Mouse (Mus musculus) lung, postnatal 36 days (tissue): ENCODE measurements around the gene Asb16.
"Not testable (repeated sequence)": the region's sequence is repeated elsewhere in the genome, so short reads cannot be mapped to it uniquely, and the experiment has no call there.

Experiments
- DNase-seq: peaks from one replicate; pipeline ENCODE4 v3.0.0; 2022; ENCODE audit warnings: mixed read lengths

The Asb16 gene

GRCm38 (mm10) chr11:102244926-102245449, 23.6 kb upstream of the Asb16 start:
- DNase-seq: peak; percentile 52

- DNase-seq: no peak
Measured at GRCm38 (mm10) chr11:102245581-102246272, 22.8 kb upstream of the Asb16 start.

- peak; percentile 30 for DNase-seq
Measured at GRCm38 (mm10) chr11:102246273-102246635, 22.3 kb upstream of the Asb16 start.

- no peak for DNase-seq
Measured at GRCm38 (mm10) chr11:102246871-102247270, 21.7 kb upstream of the Asb16 start.

GRCm38 (mm10) chr11:102248630-102249230, 19.8 kb upstream of the Asb16 start, which contains the start of gene BC030867:
BC030867 (plus strand) TSS chr11:102248882.
- peak; percentile 97 for DNase-seq

- DNase-seq: no peak
Measured at GRCm38 (mm10) chr11:102249351-102250090, 19.0 kb upstream of the Asb16 start.

GRCm38 (mm10) chr11:102257514-102257913, 11.0 kb upstream of the Asb16 start:
- peak; percentile 34 for DNase-seq

GRCm38 (mm10) chr11:102258095-102258494, 10.4 kb upstream of the Asb16 start:
- DNase-seq: no peak

- no peak for DNase-seq
Measured at GRCm38 (mm10) chr11:102258521-102258920, 10.0 kb upstream of the Asb16 start.

- DNase-seq: no peak
Measured at GRCm38 (mm10) chr11:102263211-102263610, 5.3 kb upstream of the Asb16 start.

- no peak for DNase-seq
Measured at GRCm38 (mm10) chr11:102265816-102266215, 2.7 kb upstream of the Asb16 start.

GRCm38 (mm10) chr11:102266631-102267355, 1.8 kb upstream of the Asb16 start:
- no peak for DNase-seq

- DNase-seq: peak; percentile 85
Measured at GRCm38 (mm10) chr11:102267480-102267879, 1.1 kb upstream of the Asb16 start.

- no peak for DNase-seq
Measured at GRCm38 (mm10) chr11:102276411-102276915, 7.9 kb downstream of the Asb16 start.

- DNase-seq: no peak
Measured at GRCm38 (mm10) chr11:102277754-102278153, 9.2 kb downstream of the Asb16 start.

- DNase-seq: no peak
Measured at GRCm38 (mm10) chr11:102279595-102279994, 11.1 kb downstream of the Asb16 start.

- not testable (repeated sequence) for DNase-seq
Measured at GRCm38 (mm10) chr11:102280267-102280666, 11.7 kb downstream of the Asb16 start.

- no peak for DNase-seq
Measured at GRCm38 (mm10) chr11:102283922-102284321, 15.4 kb downstream of the Asb16 start.

- DNase-seq: peak; percentile 99
Measured at GRCm38 (mm10) chr11:102284501-102285094, 16.1 kb downstream of the Asb16 start, which contains the start of gene Tmub2. Tmub2 (plus strand) TSS chr11:102284931.

GRCm38 (mm10) chr11:102285095-102285834, 16.7 kb downstream of the Asb16 start:
- no peak for DNase-seq

- DNase-seq: no peak
Measured at GRCm38 (mm10) chr11:102287485-102287884, 18.9 kb downstream of the Asb16 start.
